ENCODE assay signal across 8 mouse cellular contexts in genomic region chr10:120209539-120209925, GRCm38 (mm10). TPM values are rescaled to one million over a fixed set of nuclear protein-coding genes. Genes with fewer than 3 reads are reported as not detected.
DNase-seq lines count a peak whose midpoint lies in the region; ATAC-seq and TF ChIP-seq lines count a peak whose summit lies in the region.

No protein-coding gene starts in this region.

- H3K4me1 ChIP-seq in lung, embryonic 14.5 days (ENCODE audit: insufficient read depth), result no peaks in the 10 kb centered on the region
- peaks cover 3% of the 10 kb centered on the region; the same call in 1 of the 2 replicates for H3K4me1 ChIP-seq in cortical plate, adult 2 months (ENCODE audit: control insufficient read depth, insufficient read depth, low read length)
- no peaks in the 10 kb centered on the region for H3K4me1 ChIP-seq in midbrain, postnatal 0 days (ENCODE audit: insufficient read depth, low read length)

- H3K36me3 ChIP-seq in lung, embryonic 14.5 days (ENCODE audit: insufficient read depth), result no peaks in the 10 kb centered on the region
- no peaks in the 10 kb centered on the region for H3K36me3 ChIP-seq in midbrain, postnatal 0 days (ENCODE audit: insufficient read depth, low read length)

- no peaks in the 10 kb centered on the region for H3K27me3 ChIP-seq in lung, embryonic 14.5 days (ENCODE audit: insufficient read depth, low read length)
- H3K27me3 ChIP-seq in midbrain, postnatal 0 days (ENCODE audit: insufficient read depth, low read length), result no peaks in the 10 kb centered on the region

- peak overlapping the region; percentile 93 for H3K4me3 ChIP-seq in lung, embryonic 14.5 days (ENCODE audit: low read depth, low read length)
- H3K4me3 ChIP-seq in cortical plate, adult 2 months (ENCODE audit: insufficient read depth, low read length), result peak overlapping the region; percentile 72; the same call in 1 of the 2 replicates
- peak overlapping the region; percentile 75; the same call in 1 of the 2 replicates for H3K4me3 ChIP-seq in midbrain, postnatal 0 days (ENCODE audit: low read depth, low read length)

- no peak overlapping the region for H3K27ac ChIP-seq in lung, embryonic 14.5 days (ENCODE audit: low read depth)
- H3K27ac ChIP-seq in cortical plate, adult 2 months (ENCODE audit: insufficient read depth, low read length), result no peak overlapping the region
- no peak overlapping the region for H3K27ac ChIP-seq in midbrain, postnatal 0 days (ENCODE audit: low read depth, low read length)

- H3K9me3 ChIP-seq in lung, embryonic 14.5 days (ENCODE audit: low read depth, low read length), result no peaks in the 10 kb centered on the region
- no peaks in the 10 kb centered on the region for H3K9me3 ChIP-seq in midbrain, postnatal 0 days (ENCODE audit: low read length)

- peak overlapping the region; percentile 76 for H3K9ac ChIP-seq in lung, embryonic 14.5 days
- no peak overlapping the region for H3K9ac ChIP-seq in midbrain, postnatal 0 days (replicated peaks; ENCODE audit: low read length, poor library complexity, severe bottlenecking)

- no peak for TF ChIP-seq CTCF in lung, embryonic 14.5 days (IDR thresholded peaks at IDR 0.05; ENCODE audit: low read depth)
- no peak for TF ChIP-seq CTCF in cortical plate, adult 2 months (IDR thresholded peaks at IDR 0.05; ENCODE audit: extremely low read depth, insufficient read depth, low read length)
- TF ChIP-seq CTCF in midbrain, postnatal 0 days (IDR thresholded peaks at IDR 0.05), result no peak

- 61% methylated on average over 6 of the region's 6 CpGs for WGBS in lung, embryonic 14.5 days
- WGBS in midbrain, postnatal 0 days, result 69% methylated on average over 6 of the region's 6 CpGs

- peak overlapping the region; percentile 73 for H3K4me2 ChIP-seq in lung, embryonic 14.5 days
- H3K4me2 ChIP-seq in midbrain, postnatal 0 days (ENCODE audit: low read depth, low read length, poor library complexity, severe bottlenecking), result peak overlapping the region; percentile 64

- DNase-seq in lung, embryonic 14.5 days, result no peak
- no peak for DNase-seq in lung, postnatal 36 days
- DNase-seq in induced T-regulatory cell, adult 2 months (ENCODE audit: low read depth), result peak; percentile 73
- no peak for DNase-seq in midbrain, postnatal 0 days (ENCODE audit: low spot score)
- DNase-seq in gastrocnemius, postnatal 14 days, result no peak
- DNase-seq in adrenal gland, postnatal 25 days, result no peak
- DNase-seq in adrenal gland, postnatal 14 days, result no peak

- no peak for ATAC-seq in lung, embryonic 14.5 days (ENCODE audit: insufficient read depth)
- ATAC-seq in midbrain, postnatal 0 days (ENCODE audit: low FRiP score), result no peak

- intact Hi-C loops in gastrocnemius, postnatal 14 days (cut with DNase I; ENCODE audit: low total_unique reads), result no loop called here

- no peak for TF ChIP-seq POLR2A in cortical plate, adult 2 months (IDR thresholded peaks at IDR 0.05; ENCODE audit: extremely low read depth, insufficient read depth, low read length)

RNA-seq across cellular contexts. Expression of gene Irak3, which starts 7.6 kb away (rescaled TPM):
- polyA plus RNA-seq in lung, embryonic 14.5 days (2014; fragmentation: Nextera tagmentation; extraction: Ambion mirVana), result 0.70 and 1.2 TPM in 2 replicates
- polyA plus RNA-seq in cortical plate, adult 2 months (2012; rRNA removed), result 0.74 and 0.90 TPM in 2 replicates
- 0.33 and 0.60 TPM in 2 replicates for total RNA-seq in midbrain, postnatal 0 days (2014; rRNA removed)
- 0.17 and 0.19 TPM in 2 replicates for polyA plus RNA-seq in midbrain, postnatal 0 days (2015; fragmentation: Nextera tagmentation; extraction: Ambion mirVana)
- total RNA-seq in gastrocnemius, postnatal 14 days (2021), result 1 to 10 TPM; 2.4 to 2.9 TPM
- total RNA-seq in adrenal gland, postnatal 25 days (2021), result 3.2 and 4.6 TPM in 2 replicates
- total RNA-seq in adrenal gland, postnatal 14 days (2021), result 3.3 and 6.5 TPM in 2 replicates

RNA-seq across cellular contexts. Expression of gene Tmbim4, which starts 8.1 kb away (rescaled TPM):
- 87.1 and 89.0 TPM in 2 replicates for polyA plus RNA-seq in lung, embryonic 14.5 days (2014; fragmentation: Nextera tagmentation; extraction: Ambion mirVana)
- polyA plus RNA-seq in cortical plate, adult 2 months (2012; rRNA removed), result 96.7 and 102 TPM in 2 replicates
- 40.5 and 70.6 TPM in 2 replicates for total RNA-seq in midbrain, postnatal 0 days (2014; rRNA removed)
- 109 and 115 TPM in 2 replicates for polyA plus RNA-seq in midbrain, postnatal 0 days (2015; fragmentation: Nextera tagmentation; extraction: Ambion mirVana)
- 10 to 100 TPM; 62.4 to 62.7 TPM for total RNA-seq in gastrocnemius, postnatal 14 days (2021)
- 141 and 150 TPM in 2 replicates for total RNA-seq in adrenal gland, postnatal 25 days (2021)
- total RNA-seq in adrenal gland, postnatal 14 days (2021), result 114 and 117 TPM in 2 replicates

RNA-seq across cellular contexts. Expression of gene Llph, which starts 17.3 kb away (rescaled TPM):
- polyA plus RNA-seq in lung, embryonic 14.5 days (2014; fragmentation: Nextera tagmentation; extraction: Ambion mirVana), result 56.4 and 58.1 TPM in 2 replicates
- polyA plus RNA-seq in cortical plate, adult 2 months (2012; rRNA removed), result 41.3 and 43.6 TPM in 2 replicates
- 4.0 and 6.2 TPM in 2 replicates for total RNA-seq in midbrain, postnatal 0 days (2014; rRNA removed)
- polyA plus RNA-seq in midbrain, postnatal 0 days (2015; fragmentation: Nextera tagmentation; extraction: Ambion mirVana), result 34.1 and 40.1 TPM in 2 replicates
- total RNA-seq in gastrocnemius, postnatal 14 days (2021), result 10 to 100 TPM; 12.2 to 15.1 TPM
- total RNA-seq in adrenal gland, postnatal 25 days (2021), result 28.2 and 40.9 TPM in 2 replicates
- total RNA-seq in adrenal gland, postnatal 14 days (2021), result 30.3 and 37.1 TPM in 2 replicates
